Mouse (Mus musculus) heart, embryonic 10.5 days (tissue): ENCODE results near the gene Ttyh3. TPM values are rescaled to one million over a fixed set of nuclear protein-coding genes. Genes with fewer than 3 reads are reported as not detected.

ENCODE experiments used
- DNase-seq: peaks from one replicate; pipeline ENCODE4 v3.0.0-alpha.2; 2017; ENCODE audit warnings: low spot score
- H3K27ac ChIP-seq: fragments of 300-500 bp; sonication (generic); 2 replicates; pipeline ENCODE4 v1.5.1; 2016; ENCODE audit warnings: mild to moderate bottlenecking
- H3K27me3 ChIP-seq: fragments of 300-500 bp; sonication (generic); 2 replicates; pipeline ENCODE4 v1.6.1; 2016; ENCODE audit warnings: mild to moderate bottlenecking; ENCODE audit not compliant: poor library complexity, insufficient read depth, severe bottlenecking
- H3K36me3 ChIP-seq: fragments of 300-500 bp; sonication (generic); 2 replicates; pipeline ENCODE4 v1.6.1; 2016; ENCODE audit warnings: mild to moderate bottlenecking, moderate library complexity
- H3K4me1 ChIP-seq: fragments of 300-500 bp; sonication (generic); 2 replicates; pipeline ENCODE4 v1.6.1; 2016; ENCODE audit warnings: mild to moderate bottlenecking
- H3K4me3 ChIP-seq: fragments of 300-500 bp; sonication (generic); 2 replicates; pipeline ENCODE4 v1.5.1; 2016; ENCODE audit warnings: mild to moderate bottlenecking, moderate library complexity
- H3K9me3 ChIP-seq: fragments of 300-500 bp; sonication (generic); 2 replicates; pipeline ENCODE4 v1.6.1; 2016; ENCODE audit warnings: mild to moderate bottlenecking, moderate library complexity
- WGBS: fragments of 180-500 bp; shearing (Covaris S2); methylation state at CpG from one replicate; pipeline ENCODE4 v1.1.7; 2016; 5-methylcytosine and 5-hydroxymethylcytosine counted together
- polyA plus RNA-seq: library from polyadenylated mRNA; unstranded; fragments of >200 nt; fragmentation: Nextera tagmentation; extraction: Ambion mirVana; gene quantifications from 2 replicates; pipeline ENCODE4 v1.2.1, GENCODE M21; 2016

Gene Ttyh3
- polyA plus RNA-seq, 1 experiment from 2014 or later: 32.9 TPM

- peak overlapping the region; percentile 54 for H3K4me3 ChIP-seq
- WGBS: 3% methylated on average over 28 of the region's 30 CpGs
- H3K4me1 ChIP-seq: peaks cover 64% of the 10 kb centered on the region
- H3K9me3 ChIP-seq: no peaks in the 10 kb centered on the region; the same call in 1 of the 2 replicates
- H3K27me3 ChIP-seq: peaks cover 84% of the 10 kb centered on the region
- H3K36me3 ChIP-seq: peaks cover 5% of the 10 kb centered on the region; the same call in 1 of the 2 replicates
- peak; percentile 74 for DNase-seq
- peak overlapping the region; percentile 83 for H3K27ac ChIP-seq
These were observed 38.4 kb downstream of the Ttyh3 start for GRCm38 (mm10) chr5:140610273-140611011.

DNA sequence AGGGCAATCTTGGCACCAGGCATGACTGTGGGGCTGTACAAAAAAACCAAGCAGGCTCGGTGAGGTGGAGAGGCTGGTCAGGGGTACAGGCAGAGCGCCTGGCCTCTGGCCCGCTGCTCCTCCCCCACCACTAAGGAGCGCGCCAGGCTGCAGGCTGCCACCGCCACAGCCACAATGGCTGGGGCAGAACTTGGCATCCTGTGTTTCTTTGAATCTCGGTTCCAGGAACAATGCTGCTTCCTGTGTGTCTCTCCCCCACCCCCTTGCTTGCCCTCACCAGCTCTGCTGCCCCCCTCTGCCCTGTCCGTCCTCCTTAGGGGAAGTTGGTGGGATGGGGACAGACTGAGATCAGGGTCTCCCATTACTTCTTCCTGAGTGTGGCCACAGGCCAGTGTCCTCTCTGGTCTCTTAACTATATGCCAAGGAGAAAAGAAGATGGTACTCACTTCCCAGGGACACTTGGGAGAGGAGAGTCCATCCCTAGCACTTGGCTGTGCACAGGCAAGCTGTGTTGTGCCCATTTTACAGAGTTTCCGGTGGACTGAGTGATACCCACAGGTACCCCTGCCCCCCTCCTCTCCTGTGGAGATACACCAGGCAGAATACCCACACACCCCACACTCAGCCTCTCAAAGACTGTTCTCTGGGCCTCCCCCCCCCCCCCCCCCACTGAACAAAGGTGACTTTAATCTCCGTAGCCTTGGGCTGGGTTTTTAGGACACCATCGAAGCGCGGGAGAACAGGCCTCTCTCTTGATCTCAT lies 39.1 kb downstream of the Ttyh3 start:
- Histone ChIP-seq H3K4me1 (peaks cover 68% of the 10 kb centered on the region), H3K27ac (peak overlapping the region; percentile 83), H3K27me3 (peaks cover 92% of the 10 kb centered on the region), H3K9me3 (no peaks in the 10 kb centered on the region; the same call in 1 of the 2 replicates), H3K4me3 (peak overlapping the region; percentile 64), H3K36me3 (peaks cover 5% of the 10 kb centered on the region; the same call in 1 of the 2 replicates)
- no peak for DNase-seq
- WGBS: 19% methylated on average over 13 of the region's 13 CpGs

GRCm38 (mm10) chr5:140608634-140609015 lies 40.2 kb downstream of the Ttyh3 start:
- Histone ChIP-seq H3K36me3 (peaks cover 5% of the 10 kb centered on the region; the same call in 1 of the 2 replicates), H3K27ac (peak overlapping the region; percentile 74), H3K9me3 (no peaks in the 10 kb centered on the region; the same call in 1 of the 2 replicates), H3K4me1 (peaks cover 68% of the 10 kb centered on the region), H3K27me3 (peaks cover 95% of the 10 kb centered on the region), H3K4me3 (peak overlapping the region; percentile 64)
- WGBS: 2% methylated on average over 16 of the region's 16 CpGs
- DNase-seq: no peak

DNA sequence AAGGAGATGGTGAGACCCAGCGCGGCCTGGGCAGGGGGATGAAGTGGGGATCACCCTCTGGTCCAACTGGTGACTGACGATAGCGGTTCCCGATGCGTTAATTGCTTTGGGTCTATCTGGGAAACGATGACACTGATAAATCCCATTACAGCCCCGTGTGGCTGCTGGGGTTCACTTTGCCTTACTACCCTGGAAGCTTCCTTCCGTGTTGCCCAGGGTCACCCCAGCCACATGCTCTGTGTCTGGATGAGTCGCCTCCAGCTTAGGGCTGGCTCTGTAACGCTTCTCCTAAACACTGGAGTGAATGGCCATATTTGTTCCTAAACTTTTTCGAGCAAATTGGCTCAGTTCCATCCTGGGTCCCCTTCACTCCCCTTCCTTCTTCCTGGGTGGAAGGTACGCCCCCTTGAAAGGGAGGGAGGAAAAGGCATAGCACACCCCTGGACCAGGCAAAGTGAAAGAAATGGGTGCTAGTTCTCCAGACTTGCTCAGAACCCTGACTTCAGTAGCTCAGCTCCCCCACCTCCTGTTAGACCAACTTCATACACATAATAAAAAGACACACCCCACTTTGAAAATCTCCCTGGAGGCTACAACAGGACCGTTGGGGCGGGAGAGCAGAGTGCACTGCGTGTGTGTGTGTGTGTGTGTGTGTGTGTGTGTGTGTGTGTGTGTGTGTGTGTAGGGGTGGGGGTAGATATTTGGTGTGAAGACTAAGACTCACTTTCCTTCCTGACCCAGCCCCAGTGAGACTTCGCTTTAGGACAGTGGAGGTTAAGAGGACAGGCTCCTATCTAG lies 40.8 kb downstream of the Ttyh3 start:
- 3% methylated on average over 17 of the region's 17 CpGs for WGBS
- peaks cover 68% of the 10 kb centered on the region for H3K4me1 ChIP-seq
- peaks cover 91% of the 10 kb centered on the region for H3K27me3 ChIP-seq
- no peaks in the 10 kb centered on the region; the same call in 1 of the 2 replicates for H3K9me3 ChIP-seq
- H3K4me3 ChIP-seq: peak overlapping the region; percentile 64
- H3K36me3 ChIP-seq: peaks cover 5% of the 10 kb centered on the region; the same call in 1 of the 2 replicates
- H3K27ac ChIP-seq: peak overlapping the region; percentile 74
- no peak for DNase-seq

DNA sequence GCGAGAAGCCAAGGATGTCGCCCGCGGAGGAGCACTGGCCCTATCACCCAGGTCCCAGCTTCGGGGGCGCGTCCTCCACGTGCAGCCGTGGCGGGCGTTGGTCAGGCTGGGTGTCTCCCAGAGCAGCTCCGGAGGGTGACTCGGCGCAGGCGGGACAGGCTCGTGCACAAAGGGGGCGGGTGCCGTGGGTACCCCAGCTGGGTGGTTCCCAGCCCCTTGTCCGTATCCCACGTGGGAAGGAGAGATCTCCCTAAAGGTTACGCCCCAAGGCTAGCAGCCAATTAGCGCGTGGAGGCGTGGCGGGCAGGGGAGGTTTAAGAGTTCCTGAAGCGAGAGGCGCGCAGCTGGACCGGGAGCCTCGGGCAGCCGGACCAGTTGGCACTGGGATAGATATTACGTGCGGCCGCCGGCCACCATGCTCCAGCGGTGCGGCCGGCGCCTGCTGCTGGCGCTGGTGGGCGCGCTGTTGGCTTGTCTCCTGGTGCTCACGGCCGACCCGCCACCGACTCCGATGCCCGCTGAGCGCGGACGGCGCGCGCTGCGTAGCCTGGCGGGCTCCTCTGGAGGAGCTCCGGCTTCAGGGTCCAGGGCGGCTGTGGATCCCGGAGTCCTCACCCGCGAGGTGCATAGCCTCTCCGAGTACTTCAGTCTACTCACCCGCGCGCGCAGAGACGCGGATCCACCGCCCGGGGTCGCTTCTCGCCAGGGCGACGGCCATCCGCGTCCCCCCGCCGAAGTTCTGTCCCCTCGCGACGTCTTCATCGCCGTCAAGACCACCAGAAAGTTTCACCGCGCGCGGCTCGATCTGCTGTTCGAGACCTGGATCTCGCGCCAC lies 41.6 kb downstream of the Ttyh3 start, which contains the start of gene Lfng:
Lfng (plus strand) TSS at position 320 of the 835 bp plus-strand sequence.
- Histone ChIP-seq H3K4me1 (peaks cover 65% of the 10 kb centered on the region), H3K27ac (peak within 1 kb of the TSS; percentile 74), H3K27me3 (peaks cover 90% of the 10 kb centered on the region), H3K9me3 (no peaks in the 10 kb centered on the region; the same call in 1 of the 2 replicates), H3K4me3 (peak within 1 kb of the TSS; percentile 64), H3K36me3 (peaks cover 5% of the 10 kb centered on the region; the same call in 1 of the 2 replicates)
- DNase-seq: peak; percentile 93
- WGBS: under 1% methylated on average over 90 of the region's 91 CpGs

- Histone ChIP-seq H3K27me3 (peaks cover 83% of the 10 kb centered on the region), H3K9me3 (no peaks in the 10 kb centered on the region; the same call in 1 of the 2 replicates), H3K4me3 (peak overlapping the region; percentile 64), H3K27ac (0 out of 2 replicates have a peak overlapping the region, but pooled peaks have one; percentile 62), H3K4me1 (peaks cover 57% of the 10 kb centered on the region), H3K36me3 (peaks cover 5% of the 10 kb centered on the region; the same call in 1 of the 2 replicates)
- DNase-seq: no peak
- 0% methylated on average over 23 of the region's 23 CpGs for WGBS
These were observed 42.4 kb downstream of the Ttyh3 start for GRCm38 (mm10) chr5:140606386-140606785.

GRCm38 (mm10) chr5:140605228-140605627 lies 43.6 kb downstream of the Ttyh3 start:
- no peak for DNase-seq
- Histone ChIP-seq H3K36me3 (peaks cover 5% of the 10 kb centered on the region; the same call in 1 of the 2 replicates), H3K4me3 (no peak overlapping the region), H3K27me3 (peaks cover 73% of the 10 kb centered on the region), H3K4me1 (peaks cover 45% of the 10 kb centered on the region), H3K27ac (no peak overlapping the region), H3K9me3 (no peaks in the 10 kb centered on the region; the same call in 1 of the 2 replicates)
- 14% methylated on average over 3 of the region's 3 CpGs for WGBS

DNA sequence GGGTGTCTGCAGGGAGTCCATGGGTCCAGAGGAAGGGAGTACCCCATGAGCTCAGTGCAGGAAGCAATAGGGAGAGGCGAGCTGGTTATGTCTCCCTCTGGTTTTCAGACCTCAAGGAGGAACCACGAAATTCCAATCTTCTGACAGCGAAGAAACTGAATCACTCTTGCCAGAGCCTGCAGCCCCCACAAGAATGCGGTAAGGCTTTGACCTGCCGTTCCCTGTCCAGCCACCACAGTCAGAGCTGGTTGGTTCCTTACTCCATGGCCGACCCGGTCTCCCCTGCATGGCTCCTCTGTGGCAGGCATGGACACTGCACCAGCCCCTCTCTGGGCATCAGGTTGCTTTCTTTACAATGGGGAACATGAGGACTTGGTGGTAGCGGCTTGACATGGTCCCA lies 44.4 kb downstream of the Ttyh3 start:
- WGBS: 66% methylated on average over 8 of the region's 8 CpGs

GRCm38 (mm10) chr5:140602540-140602939 lies 46.3 kb downstream of the Ttyh3 start:
- Histone ChIP-seq H3K27me3 (peaks cover 55% of the 10 kb centered on the region), H3K27ac (no peak overlapping the region), H3K4me1 (peaks cover 21% of the 10 kb centered on the region), H3K36me3 (no peaks in the 10 kb centered on the region), H3K9me3 (no peaks in the 10 kb centered on the region), H3K4me3 (no peak overlapping the region)
- 57% methylated on average over 2 of the region's 2 CpGs for WGBS
- DNase-seq: no peak

More for the DNA sequence above, 44.4 kb downstream of the Ttyh3 start:
- Histone ChIP-seq H3K36me3 (peaks cover 2% of the 10 kb centered on the region; the same call in 1 of the 2 replicates), H3K4me1 (peaks cover 37% of the 10 kb centered on the region), H3K9me3 (no peaks in the 10 kb centered on the region; the same call in 1 of the 2 replicates), H3K27me3 (peaks cover 67% of the 10 kb centered on the region), H3K4me3 (no peak overlapping the region), H3K27ac (peak overlapping the region; percentile 13; the same call in 1 of the 2 replicates)
- no peak for DNase-seq

DNA sequence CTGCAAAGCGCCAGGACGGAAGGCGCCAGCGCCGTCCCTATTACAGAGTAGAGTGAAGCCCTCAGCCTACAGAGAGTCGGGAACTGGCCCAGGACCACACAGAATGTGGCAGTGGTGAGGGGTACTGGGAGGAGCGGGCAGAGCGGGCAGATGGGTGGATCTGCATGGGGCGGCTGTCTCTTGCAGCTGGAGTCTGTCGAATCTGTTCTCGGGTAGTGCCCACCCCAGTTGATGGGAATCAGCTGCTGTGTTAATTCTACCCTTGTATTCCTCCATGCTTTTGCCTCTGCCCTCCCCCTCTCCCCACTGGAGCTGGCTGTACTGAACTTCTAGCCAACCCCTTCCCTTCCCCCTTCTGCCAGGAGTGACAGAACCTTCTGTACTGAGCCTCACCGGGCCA lies 47.1 kb downstream of the Ttyh3 start:
- H3K27me3 ChIP-seq: peaks cover 53% of the 10 kb centered on the region
- WGBS: 65% methylated on average over 12 of the region's 12 CpGs
- no peak overlapping the region for H3K27ac ChIP-seq
- peaks cover 21% of the 10 kb centered on the region for H3K4me1 ChIP-seq
- no peak overlapping the region for H3K4me3 ChIP-seq
- no peaks in the 10 kb centered on the region for H3K36me3 ChIP-seq
- no peak for DNase-seq
- H3K9me3 ChIP-seq: no peaks in the 10 kb centered on the region

DNA sequence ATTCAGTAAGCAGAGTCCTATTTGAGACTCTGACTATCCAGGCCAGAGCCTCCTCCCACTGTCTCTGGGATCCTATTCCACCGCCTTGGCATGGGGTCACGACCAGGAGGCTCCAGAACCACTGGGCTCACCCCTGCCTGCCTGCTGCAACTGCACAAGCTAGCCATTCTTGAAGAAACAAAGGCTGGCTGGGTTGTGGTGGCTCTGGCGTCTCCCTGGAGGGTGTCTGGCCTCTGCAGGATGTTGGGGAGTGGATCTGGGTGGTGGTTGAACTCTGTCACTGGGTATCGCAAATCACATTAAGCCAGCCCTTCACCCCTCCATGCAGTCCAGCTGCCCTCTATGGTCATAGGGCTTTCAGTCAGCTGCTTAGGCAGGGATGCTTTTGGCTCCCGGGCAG lies 48.9 kb downstream of the Ttyh3 start:
- 61% methylated on average over 5 of the region's 5 CpGs for WGBS
- Histone ChIP-seq H3K27ac (no peak overlapping the region), H3K4me3 (no peak overlapping the region)

More for the DNA sequence above, 48.9 kb downstream of the Ttyh3 start:
- peaks cover 48% of the 10 kb centered on the region for H3K27me3 ChIP-seq
- H3K9me3 ChIP-seq: no peaks in the 10 kb centered on the region
- H3K36me3 ChIP-seq: no peaks in the 10 kb centered on the region
- H3K4me1 ChIP-seq: peaks cover 13% of the 10 kb centered on the region
- no peak for DNase-seq
